Mouse (Mus musculus) cerebral cortex, adult 2 months (tissue): ENCODE results near the gene Uck1.

Source experiments
- WGBS: fragments of 180-500 bp; shearing (Covaris S2); methylation state at CpG from one replicate; pipeline ENCODE4 v1.1.7; 2018; 5-methylcytosine and 5-hydroxymethylcytosine counted together

Uck1 gene

DNA sequence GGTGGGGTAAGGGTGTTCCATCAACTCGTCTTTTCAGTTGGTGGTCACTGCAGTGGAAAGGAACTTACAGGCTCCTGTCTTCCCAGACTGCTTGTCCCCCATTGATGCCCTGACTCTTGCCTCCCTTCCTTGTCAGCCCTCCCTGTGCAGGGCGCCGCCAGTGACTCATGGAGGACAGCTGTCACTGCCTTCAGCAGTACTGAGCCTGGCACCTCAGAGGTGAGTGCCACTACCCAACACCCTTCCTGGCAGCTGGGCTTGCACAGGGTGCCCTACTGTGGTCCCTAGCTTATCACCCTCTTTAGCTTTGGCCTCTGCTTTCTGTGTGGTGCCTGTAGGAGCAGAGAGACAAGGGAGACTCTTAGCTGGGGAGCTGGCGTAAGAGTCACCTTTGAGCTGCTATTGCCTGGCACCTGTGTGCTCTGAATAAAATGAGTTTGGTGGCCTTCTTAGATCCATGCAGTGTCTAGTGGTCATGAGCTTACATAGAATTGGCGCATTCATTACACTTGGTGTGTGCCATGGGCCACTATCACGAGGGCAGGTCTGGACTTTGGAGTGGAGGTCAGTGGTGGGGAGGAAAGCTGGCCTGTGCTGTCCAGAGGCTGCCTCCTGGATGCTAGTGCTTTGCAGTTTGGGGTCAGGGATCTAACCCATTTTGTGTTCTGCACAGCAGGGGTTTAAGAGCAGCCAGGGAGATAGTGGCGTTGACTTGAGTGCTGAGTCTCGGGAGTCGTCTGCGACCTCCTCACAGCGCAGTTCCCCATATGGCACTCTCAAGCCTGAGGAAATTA, 41.2 kb downstream of the Uck1 start:
- 81% methylated on average over 11 of the region's 11 CpGs for WGBS

DNA sequence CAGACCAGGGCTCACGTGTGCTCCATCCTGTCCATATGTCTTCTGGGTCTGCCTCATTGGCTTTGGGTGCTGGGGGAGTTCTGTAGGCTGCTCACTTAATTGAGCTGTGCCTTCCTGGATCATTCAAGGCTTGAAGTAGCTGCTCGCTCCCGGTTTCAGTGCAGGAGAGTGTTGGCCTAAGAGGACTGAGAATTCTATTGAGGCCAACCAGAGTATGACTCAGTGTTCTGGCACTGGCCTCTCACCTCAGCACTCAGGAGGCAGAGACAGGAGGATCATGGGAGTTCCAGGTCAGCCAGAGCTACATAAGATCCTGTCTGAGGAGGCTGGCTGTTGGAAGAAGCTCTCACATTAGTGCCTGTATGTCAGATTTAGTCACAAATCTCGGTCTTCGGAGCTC, 41.8 kb downstream of the Uck1 start:
- whole genome bisulfite sequencing, result 64% methylated on average over 5 of the region's 5 CpGs

DNA sequence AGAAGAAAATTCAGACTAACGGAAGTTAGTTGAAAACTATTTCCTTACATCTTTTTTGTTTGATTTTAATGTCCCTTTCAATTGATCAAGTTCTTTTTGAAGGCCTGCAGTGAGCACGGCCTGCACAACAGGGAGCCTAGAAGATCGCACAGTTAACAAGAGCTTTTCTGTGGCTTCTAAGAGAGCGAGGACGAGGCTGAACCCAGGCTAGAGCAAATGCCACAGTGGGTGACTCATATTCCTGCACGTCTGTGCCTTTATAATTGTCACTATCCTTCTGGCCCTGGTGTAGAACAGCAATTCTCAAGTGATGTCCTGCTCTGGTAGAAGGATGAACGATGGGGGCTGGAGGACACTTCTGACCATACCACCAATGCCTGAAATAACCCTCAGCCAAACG, 42.3 kb downstream of the Uck1 start:
- WGBS, result 63% methylated on average over 8 of the region's 8 CpGs

DNA sequence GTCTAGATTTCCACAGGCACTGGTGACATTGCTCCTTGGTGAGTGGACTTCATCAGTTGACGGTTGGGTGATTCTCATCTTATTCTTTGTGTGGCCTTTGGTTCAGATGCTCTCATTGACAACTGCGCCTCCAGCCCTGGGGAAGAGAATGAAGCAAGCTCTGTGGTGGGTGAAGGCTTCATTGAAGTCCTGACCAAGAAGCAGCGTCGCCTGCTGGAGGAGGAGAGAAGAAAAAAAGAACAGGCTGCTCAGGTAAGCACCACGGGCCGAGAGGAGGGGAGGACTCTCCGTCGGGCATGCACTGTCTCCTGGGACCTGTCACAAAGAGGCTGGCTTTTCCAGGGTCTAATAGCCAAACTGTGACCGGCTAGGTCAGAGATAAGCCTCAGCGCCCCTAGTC, 43.5 kb downstream of the Uck1 start:
- WGBS, result 91% methylated on average over 10 of the region's 10 CpGs

DNA sequence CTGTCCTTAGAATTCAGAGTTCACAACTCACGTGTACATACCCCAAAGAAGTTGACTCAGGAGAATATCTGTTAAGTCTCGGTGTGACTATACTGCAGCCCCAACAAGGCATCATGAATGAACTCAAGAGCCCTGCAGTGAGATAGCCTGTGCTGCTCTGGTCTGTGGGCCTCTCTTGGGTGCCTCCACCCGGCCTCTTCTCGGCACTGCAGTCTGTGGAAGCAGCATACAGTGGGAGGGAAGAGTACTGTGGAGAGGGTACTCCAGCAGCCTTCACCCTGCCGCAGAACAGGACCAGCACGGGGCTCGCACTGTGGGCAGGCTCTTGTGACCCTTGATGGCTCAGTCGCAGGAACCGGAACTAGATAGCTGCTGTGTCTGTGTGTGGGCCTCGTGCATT, 44.4 kb downstream of the Uck1 start:
- 85% methylated on average over 10 of the region's 10 CpGs for WGBS

DNA sequence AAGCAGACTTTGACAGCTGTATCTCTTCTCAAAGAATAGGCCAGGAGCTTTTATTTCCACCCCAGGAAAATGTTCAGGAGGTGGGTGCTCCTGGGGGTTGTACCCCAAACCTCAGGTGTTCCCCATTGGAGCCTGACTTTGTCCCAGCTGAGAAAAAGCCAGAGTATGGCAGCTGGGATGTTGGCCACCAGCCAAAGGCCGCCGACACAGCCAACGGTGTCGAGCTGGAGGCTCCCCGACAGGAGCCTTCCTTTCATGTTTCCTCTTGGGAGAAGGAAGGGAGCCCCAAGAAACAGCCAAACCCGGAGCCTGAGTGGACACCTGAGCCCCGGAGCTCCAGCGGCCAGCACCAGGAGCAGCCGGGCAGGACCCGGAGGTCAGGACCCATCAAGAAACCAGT, 47.0 kb downstream of the Uck1 start:
- WGBS, result 53% methylated on average over 10 of the region's 10 CpGs

DNA sequence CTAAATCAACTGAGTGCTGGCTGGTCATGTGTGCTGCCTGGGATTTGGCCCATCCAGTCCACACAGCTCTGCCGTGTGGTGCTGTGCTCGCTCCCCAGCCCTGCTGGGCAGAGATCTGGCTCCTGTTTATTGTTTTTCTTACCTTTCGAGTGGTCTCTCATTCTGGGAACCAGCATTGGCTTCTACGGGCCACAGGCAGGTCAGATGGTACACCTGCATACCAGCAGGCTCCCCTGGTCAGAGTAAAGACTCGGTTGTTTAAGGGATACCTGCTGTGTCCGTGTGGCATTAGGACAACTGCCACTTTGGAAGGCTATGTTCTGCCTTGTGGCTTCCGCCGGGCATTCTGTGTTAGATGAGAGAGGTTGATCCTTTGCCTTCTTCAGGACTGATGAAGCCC, 48.3 kb downstream of the Uck1 start:
- WGBS, result 90% methylated on average over 8 of the region's 8 CpGs

DNA sequence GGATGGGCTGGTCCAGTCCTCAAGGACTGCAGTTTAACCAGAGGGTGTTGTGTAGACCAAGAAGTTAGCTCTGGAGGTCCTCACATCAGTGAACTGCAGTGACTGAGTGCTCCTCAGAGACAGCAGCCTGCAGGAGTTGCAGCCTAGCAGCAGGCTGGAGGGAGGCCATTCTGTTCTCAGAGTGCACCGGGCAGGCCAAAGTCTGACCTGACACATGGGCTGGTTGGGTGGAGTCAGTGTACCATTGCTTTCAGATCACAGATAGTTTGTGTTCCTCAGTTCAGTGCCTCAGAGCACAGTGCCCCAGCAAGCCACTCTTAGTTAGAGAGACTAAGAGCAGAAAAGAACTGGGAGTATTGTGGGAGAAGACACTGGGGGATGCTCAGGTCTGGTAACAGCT, 52.3 kb downstream of the Uck1 start:
- WGBS, result 100% methylated on average over 1 of the region's 1 CpGs
